Mouse (Mus musculus) kidney, postnatal 0 days (tissue): ENCODE data around the gene Anxa4. TPM values are rescaled to one million over a fixed set of nuclear protein-coding genes. Genes with fewer than 3 reads are reported as not detected.

ENCODE experiments used
- ATAC-seq: fragments of 200-750 bp; cut with Nextera tagmentation; replicated peaks from 2 replicates; pipeline ENCODE4 v1.8.0; 2017; ENCODE audit warnings: low read depth, moderate number of reproducible peaks, moderate TSS enrichment, moderate library complexity; ENCODE audit not compliant: low FRiP score
- DNase-seq: peaks from one replicate; pipeline ENCODE4 v3.0.0-alpha.2; 2016; ENCODE audit warnings: low spot score
- H3K27ac ChIP-seq: fragments of 300-500 bp; sonication (generic); 2 replicates; pipeline ENCODE4 v1.5.1; 2014; ENCODE audit warnings: mild to moderate bottlenecking
- H3K27me3 ChIP-seq: fragments of 300-500 bp; sonication (generic); 2 replicates; pipeline ENCODE4 v1.6.1; 2014; ENCODE audit warnings: low read length, mixed read lengths; ENCODE audit not compliant: insufficient read depth
- H3K36me3 ChIP-seq: fragments of 300-500 bp; sonication (generic); 2 replicates; pipeline ENCODE4 v1.6.1; 2014; ENCODE audit warnings: low read length, mixed read lengths; ENCODE audit not compliant: insufficient read depth
- H3K4me1 ChIP-seq: fragments of 300-500 bp; sonication (generic); replicated peaks from 2 replicates; pipeline ENCODE4 v1.6.1; 2014; ENCODE audit warnings: antibody characterized with exemption, low read length, mixed read lengths; ENCODE audit not compliant: insufficient read depth
- H3K4me2 ChIP-seq: fragments of 300-500 bp; sonication (generic); 2 replicates; pipeline ENCODE4 v1.6.1; 2014; ENCODE audit warnings: mild to moderate bottlenecking, low read length, moderate library complexity, mixed read lengths
- H3K4me3 ChIP-seq: fragments of 300-500 bp; sonication (generic); replicated peaks from 2 replicates; pipeline ENCODE4 v1.5.1; 2014; ENCODE audit warnings: low read depth, low read length
- H3K9ac ChIP-seq: fragments of 300-500 bp; sonication (generic); 2 replicates; pipeline ENCODE4 v1.6.1; 2014; ENCODE audit warnings: low read depth, low read length
- H3K9me3 ChIP-seq: fragments of 300-500 bp; sonication (generic); replicated peaks from 2 replicates; pipeline ENCODE4 v1.6.1; 2016; ENCODE audit warnings: low read length, inconsistent platforms, mixed read lengths
- CTCF ChIP-seq: IDR thresholded peaks from 2 replicates; pipeline ENCODE4 v1.5.1; 2016; ENCODE audit warnings: antibody characterized with exemption, low read depth, mild to moderate bottlenecking, moderate library complexity
- WGBS: fragments of 180-500 bp; shearing (Covaris S2); extraction: QIAGEN DNeasy Blood & Tissue Kit; methylation state at CpG from one replicate; pipeline ENCODE4 v1.1.7; 2014; 5-methylcytosine and 5-hydroxymethylcytosine counted together
- polyA plus RNA-seq: library from polyadenylated mRNA; unstranded; fragments of >200 nt; fragmentation: Nextera tagmentation; extraction: Ambion mirVana; gene quantifications from 2 replicates; pipeline ENCODE4 v1.2.1, GENCODE M21; 2015

Gene Anxa4
- polyA plus RNA-seq, 1 experiment from 2014 or later: 76.3 TPM

GRCm38 (mm10) chr6:86697903-86698302, 95.5 kb downstream of the Anxa4 start:
- 87% methylated on average over 6 of the region's 6 CpGs for WGBS
- DNase-seq (no peak), ATAC-seq (no peak)
- Histone ChIP-seq H3K9me3 (no peaks in the 10 kb centered on the region), H3K27me3 (no peaks in the 10 kb centered on the region), H3K4me3 (no peak overlapping the region), H3K4me2 (no peak overlapping the region), H3K27ac (no peak overlapping the region), H3K36me3 (peaks cover 47% of the 10 kb centered on the region), H3K4me1 (no peaks in the 10 kb centered on the region), H3K9ac (no peak overlapping the region)
- no peak for TF ChIP-seq CTCF

GRCm38 (mm10) chr6:86696213-86696612, 97.2 kb downstream of the Anxa4 start:
- peaks cover 36% of the 10 kb centered on the region for H3K36me3 ChIP-seq
- no peaks in the 10 kb centered on the region for H3K27me3 ChIP-seq
- no peak for TF ChIP-seq CTCF
- no peak overlapping the region for H3K27ac ChIP-seq
- no peak overlapping the region for H3K9ac ChIP-seq
- H3K4me2 ChIP-seq: no peak overlapping the region
- H3K4me1 ChIP-seq: no peaks in the 10 kb centered on the region
- 88% methylated on average over 10 of the region's 10 CpGs for WGBS
- no peaks in the 10 kb centered on the region for H3K9me3 ChIP-seq
- DNase-seq (no peak), ATAC-seq (no peak)
- H3K4me3 ChIP-seq: no peak overlapping the region

- no peaks in the 10 kb centered on the region for H3K27me3 ChIP-seq
- H3K36me3 ChIP-seq: peaks cover 20% of the 10 kb centered on the region
- DNase-seq: peak; percentile 43
- no peak overlapping the region for H3K9ac ChIP-seq
- no peaks in the 10 kb centered on the region for H3K4me1 ChIP-seq
- TF ChIP-seq CTCF: peak; percentile 82
- H3K4me3 ChIP-seq: no peak overlapping the region
- no peaks in the 10 kb centered on the region for H3K9me3 ChIP-seq
- no peak overlapping the region for H3K27ac ChIP-seq
- no peak overlapping the region for H3K4me2 ChIP-seq
- no peak for ATAC-seq
These were observed 98.9 kb downstream of the Anxa4 start for GRCm38 (mm10) chr6:86694465-86694864.

GRCm38 (mm10) chr6:86689671-86690070, 103.7 kb downstream of the Anxa4 start:
- 0 out of 2 replicates have a peak, but pooled peaks cover 2% of the 10 kb centered on the region for H3K36me3 ChIP-seq
- DNase-seq: no peak
- no peak overlapping the region for H3K27ac ChIP-seq
- no peak overlapping the region for H3K9ac ChIP-seq
- no peaks in the 10 kb centered on the region for H3K4me1 ChIP-seq
- no peak for TF ChIP-seq CTCF
- H3K9me3 ChIP-seq: no peaks in the 10 kb centered on the region
- H3K4me3 ChIP-seq: no peak overlapping the region
- 87% methylated on average over 3 of the region's 3 CpGs for WGBS
- ATAC-seq: no peak
- no peaks in the 10 kb centered on the region for H3K27me3 ChIP-seq
- no peak overlapping the region for H3K4me2 ChIP-seq

- no peaks in the 10 kb centered on the region for H3K27me3 ChIP-seq
- no peaks in the 10 kb centered on the region for H3K9me3 ChIP-seq
- H3K9ac ChIP-seq: no peak overlapping the region
- no peak overlapping the region for H3K27ac ChIP-seq
- H3K4me1 ChIP-seq: no peaks in the 10 kb centered on the region
- no peak overlapping the region for H3K4me3 ChIP-seq
- no peak for DNase-seq
- no peak for TF ChIP-seq CTCF
- 77% methylated on average over 1 of the region's 1 CpGs for WGBS
- ATAC-seq: no peak
- H3K36me3 ChIP-seq: peaks cover 6% of the 10 kb centered on the region; the same call in 1 of the 2 replicates
- H3K4me2 ChIP-seq: no peak overlapping the region
These were observed 106.4 kb downstream of the Anxa4 start for GRCm38 (mm10) chr6:86686971-86687370.

Other genes with a start within 250 kb of the Anxa4 start
- 1.7 and 1.8 TPM in 2 replicates for gene Asprv1, start 165.4 kb downstream of the Anxa4 start, polyA plus RNA-seq
- gene Mxd1, start 124.4 kb downstream of the Anxa4 start, polyA plus RNA-seq: 6.4 and 7.7 TPM in 2 replicates
- gene Snrnp27, start 109.1 kb downstream of the Anxa4 start, polyA plus RNA-seq: 120 and 123 TPM in 2 replicates
- 25.7 and 28.4 TPM in 2 replicates for gene Gmcl1, start 60.2 kb downstream of the Anxa4 start, polyA plus RNA-seq
- 7.3 and 7.8 TPM in 2 replicates for gene Aak1, start 55.9 kb upstream of the Anxa4 start, polyA plus RNA-seq
- gene Nfu1, start 215.7 kb upstream of the Anxa4 start, polyA plus RNA-seq: 115 and 119 TPM in 2 replicates
- 13.1 and 13.3 TPM in 2 replicates for gene Gfpt1, start 249.3 kb upstream of the Anxa4 start, polyA plus RNA-seq